Mouse (Mus musculus): Measurements from ENCODE around the gene Gucy2f.

DNA sequence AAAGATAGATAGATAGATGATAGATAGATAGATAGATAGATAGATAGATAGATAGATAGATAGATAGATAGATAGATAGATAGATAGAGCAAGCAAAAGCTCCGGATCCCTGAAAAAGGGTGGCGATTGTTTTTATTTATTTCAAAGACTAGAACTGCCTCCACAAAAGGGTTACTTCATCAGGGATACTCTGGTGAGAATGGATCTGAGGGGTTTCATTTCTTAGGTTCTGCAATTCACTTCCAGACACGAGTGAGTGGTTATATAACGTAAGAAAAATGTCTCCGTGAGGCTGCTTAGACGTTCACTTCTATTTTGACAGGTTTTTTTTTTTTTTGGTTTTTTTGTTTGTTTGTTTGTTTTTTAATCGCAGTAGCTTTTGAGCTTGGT, 32.0 kb upstream of the Gucy2f start:
- TF ChIP-seq JUN (IDR thresholded peaks at IDR 0.05; ENCODE audit: insufficient read depth, low read depth, low read length) = no peak
- no peak for TF ChIP-seq ETS1 (conservative IDR thresholded peaks at IDR 0.05; ENCODE audit: low read depth, low read length)
- no peak for TF ChIP-seq POLR2A (IDR thresholded peaks at IDR 0.05; ENCODE audit: low read depth, low read length)
- no peak for TF ChIP-seq EP300 (IDR thresholded peaks at IDR 0.05; ENCODE audit: low read length)
- no peak for TF ChIP-seq HCFC1 (IDR thresholded peaks at IDR 0.05; ENCODE audit: low read depth, low read length)
- no peak for TF ChIP-seq ZNF384 (IDR thresholded peaks at IDR 0.05; ENCODE audit: low read depth, low read length)

Measured in CH12.LX (cell line).